8 mouse cellular contexts compared by ENCODE assay signal in the genomic region with DNA sequence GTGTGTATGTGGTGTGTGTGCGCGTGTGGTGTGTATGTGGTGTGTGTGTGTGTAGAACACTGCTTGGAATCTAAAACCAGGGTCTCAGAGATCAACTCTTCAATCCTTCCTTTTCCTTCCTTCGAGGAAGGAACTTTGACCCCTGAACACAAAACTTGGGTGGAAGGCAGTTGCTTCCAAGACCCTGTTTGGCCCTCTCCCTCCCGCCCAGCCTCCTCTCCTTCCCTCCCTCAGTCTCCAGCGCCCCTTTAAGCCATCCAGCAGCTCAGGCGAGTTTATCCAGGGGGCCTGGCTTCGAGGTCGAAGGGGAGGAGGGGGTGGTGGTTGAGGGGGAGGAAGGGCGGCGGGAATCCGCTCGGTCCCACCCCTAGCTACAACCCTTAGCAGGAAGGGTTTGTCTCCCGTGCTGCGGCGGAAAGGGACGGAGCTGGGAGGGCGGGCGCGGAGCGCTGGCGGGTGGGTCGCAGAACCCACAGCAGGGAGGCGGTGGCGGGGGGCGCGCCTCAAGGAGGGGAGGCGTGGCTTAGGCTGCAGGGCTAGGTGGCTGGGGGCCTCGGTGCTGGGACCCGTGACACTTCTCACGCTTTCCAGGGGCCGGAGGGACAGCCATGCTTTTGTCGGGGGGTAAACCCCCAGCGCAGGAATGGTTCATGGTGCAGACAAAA. TPM values are rescaled to one million over a fixed set of nuclear protein-coding genes. Genes with fewer than 3 reads are reported as not detected.
DNase-seq lines count a peak whose midpoint lies in the region; ATAC-seq lines count a peak whose summit lies in the region.

A gene (plus strand): TSS at position 390 of the 665 bp plus-strand sequence.

- H3K27ac ChIP-seq in intestine, embryonic 15.5 days, result peak within 1 kb of the TSS; percentile 97
- H3K27ac ChIP-seq in neural tube, embryonic 14.5 days (ENCODE audit: low read depth, low read length), result peak within 1 kb of the TSS; percentile 78

- no peaks in the 10 kb centered on the region for H3K27me3 ChIP-seq in intestine, embryonic 15.5 days (replicated peaks)
- H3K27me3 ChIP-seq in neural tube, embryonic 14.5 days (ENCODE audit: control insufficient read depth, insufficient read depth, low read length), result no peaks in the 10 kb centered on the region

- peak within 1 kb of the TSS; percentile 65 for H3K4me3 ChIP-seq in intestine, embryonic 15.5 days (replicated peaks)
- H3K4me3 ChIP-seq in neural tube, embryonic 14.5 days (ENCODE audit: low read depth, low read length), result peak within 1 kb of the TSS; percentile 57

- H3K36me3 ChIP-seq in intestine, embryonic 15.5 days, result no peaks in the 10 kb centered on the region
- no peaks in the 10 kb centered on the region for H3K36me3 ChIP-seq in neural tube, embryonic 14.5 days (ENCODE audit: control insufficient read depth, insufficient read depth, low read length)

- no peaks in the 10 kb centered on the region for H3K9me3 ChIP-seq in intestine, embryonic 15.5 days
- no peaks in the 10 kb centered on the region for H3K9me3 ChIP-seq in neural tube, embryonic 14.5 days (ENCODE audit: control insufficient read depth, low read length)

- peaks cover 49% of the 10 kb centered on the region for H3K4me1 ChIP-seq in intestine, embryonic 15.5 days (replicated peaks)
- peaks cover 25% of the 10 kb centered on the region for H3K4me1 ChIP-seq in neural tube, embryonic 14.5 days (ENCODE audit: control insufficient read depth, insufficient read depth, low read length)

- H3K4me2 ChIP-seq in intestine, embryonic 15.5 days (replicated peaks), result peak within 1 kb of the TSS; percentile 80
- H3K4me2 ChIP-seq in neural tube, embryonic 14.5 days (ENCODE audit: low read depth, low read length), result peak within 1 kb of the TSS; percentile 89

- peak; percentile 56 to 70 for DNase-seq in layer of hippocampus, postnatal 10 days (ENCODE audit: low spot score in 2 of 2)
- no peak for DNase-seq in layer of hippocampus, adult 8-10 months (ENCODE audit: low spot score in 2 of 2)
- peak; percentile 46 for DNase-seq in c-Kit-positive CD71-negative TER-119-negative erythroid progenitor cells, embryonic 14.5 days (ENCODE audit: low read depth)
- DNase-seq in gastrocnemius, postnatal 4 days (ENCODE audit: low spot score in 2 of 2), result peak; percentile 56 to 85
- peak; percentile 72 to 79 for DNase-seq in lung, adult 18-20 months
- peak; percentile 78 for DNase-seq in urinary bladder, postnatal 14 days (ENCODE audit: low spot score)

- peak; percentile 89 for ATAC-seq in intestine, embryonic 15.5 days
- ATAC-seq in neural tube, embryonic 14.5 days (ENCODE audit: low read depth), result peak; percentile 86

- under 1% methylated on average over 32 of the region's 33 CpGs for WGBS in intestine, embryonic 15.5 days
- under 1% methylated on average over 32 of the region's 33 CpGs for WGBS in neural tube, embryonic 14.5 days

- peak within 1 kb of the TSS; percentile 73 for H3K9ac ChIP-seq in intestine, embryonic 15.5 days
- peak within 1 kb of the TSS; percentile 61 for H3K9ac ChIP-seq in neural tube, embryonic 14.5 days (replicated peaks; ENCODE audit: low read depth, low read length)

RNA-seq across cellular contexts. Expression of the gene that starts here (rescaled TPM):
- 10 to 100 TPM; 17.0 to 17.3 TPM for total RNA-seq in layer of hippocampus, postnatal 10 days (2021)
- total RNA-seq in layer of hippocampus, adult 8-10 months (2022), result 10 to 100 TPM in 2 of 4 experiments, 1 to 10 TPM in 2; 6.4 to 10.9 (median 9.3) TPM
- 10 to 100 TPM; 27.5 to 33.0 TPM for total RNA-seq in gastrocnemius, postnatal 4 days (2021)
- 14.5 and 18.3 TPM in 2 replicates for polyA plus RNA-seq in intestine, embryonic 15.5 days (2015; fragmentation: Nextera tagmentation; extraction: Ambion mirVana)
- polyA plus RNA-seq in neural tube, embryonic 14.5 days (2014; fragmentation: Nextera tagmentation; extraction: Ambion mirVana), result 5.8 and 10.2 TPM in 2 replicates

Comparison
In these comparisons a context has a peak if more than half of its experiments do, and no peak if none do; other contexts are left out.
1. DNase-seq: peak in layer of hippocampus, postnatal 10 days (2 of 2), c-Kit-positive CD71-negative TER-119-negative erythroid progenitor cells, embryonic 14.5 days (single experiment), gastrocnemius, postnatal 4 days (2 of 2), lung, adult 18-20 months (2 of 2) and urinary bladder, postnatal 14 days (single experiment); none in layer of hippocampus, adult 8-10 months (0 of 2).